Mouse (Mus musculus): ENCODE measurements at regions not wholly inside any gene's neighbourhood (a gene's known extent, or its start where the extent isn't known, plus 50 kb on each side); places are given as distances from the start of the nearest gene placed in this dataset.

DNA sequence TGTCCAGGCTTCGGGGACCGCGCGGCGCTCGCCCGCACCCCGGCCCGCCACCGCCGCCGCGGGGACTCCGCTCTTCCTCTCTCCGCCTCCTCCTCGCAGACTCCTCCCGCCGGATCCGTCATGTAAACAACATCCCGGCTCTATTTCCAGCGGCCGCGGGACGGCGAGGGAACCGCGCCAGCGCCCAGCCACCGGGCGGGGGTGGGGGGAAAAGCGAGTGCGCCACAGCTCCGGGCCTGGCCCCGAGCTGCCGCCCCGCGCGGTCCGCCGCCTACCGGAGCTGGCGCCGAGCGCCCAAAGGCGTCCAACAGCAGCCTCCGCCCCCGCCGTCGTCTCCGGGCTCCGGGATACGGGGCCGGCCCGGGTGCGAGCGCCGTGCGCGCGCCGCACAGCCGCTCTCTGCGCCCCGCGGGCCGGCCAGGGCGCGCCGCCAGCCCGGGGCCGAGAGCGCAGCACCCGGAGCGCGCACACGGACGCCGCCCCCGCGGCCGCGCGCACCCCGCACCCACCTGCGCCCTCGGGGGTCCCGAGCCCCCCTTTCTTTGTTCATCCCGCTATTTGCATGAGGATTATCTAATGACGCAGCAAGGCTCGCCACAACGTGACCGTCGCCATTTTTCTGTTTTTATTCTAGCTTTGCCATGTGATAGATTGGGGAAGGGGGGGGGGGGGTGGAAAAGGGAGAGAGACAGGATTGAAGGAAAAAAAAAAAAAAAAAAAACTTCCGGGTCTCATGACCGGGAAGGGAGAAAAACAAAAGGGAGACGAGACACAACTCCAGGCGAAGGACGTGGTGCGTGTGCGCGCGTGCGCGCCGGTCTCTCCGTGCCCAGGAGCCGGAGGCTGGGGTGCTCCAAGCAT lies 62.8 kb upstream of the Ak4 start:
- Histone ChIP-seq H3K4me3 (replicated peaks) (peak overlapping the region; percentile 96), H3K4me1 (peaks cover 38% of the 10 kb centered on the region), H3K27me3 (replicated peaks) (no peaks in the 10 kb centered on the region), H3K36me3 (replicated peaks; ENCODE audit: low read length) (peaks cover 2% of the 10 kb centered on the region), H3K9me3 (no peaks in the 10 kb centered on the region)
- TF ChIP-seq FLI1 (IDR thresholded peaks at IDR 0.05; ENCODE audit: low read length) (no peak), GATA1 (IDR thresholded peaks at IDR 0.05; ENCODE audit: borderline replicate concordance, low read length) (no peak)

DNA sequence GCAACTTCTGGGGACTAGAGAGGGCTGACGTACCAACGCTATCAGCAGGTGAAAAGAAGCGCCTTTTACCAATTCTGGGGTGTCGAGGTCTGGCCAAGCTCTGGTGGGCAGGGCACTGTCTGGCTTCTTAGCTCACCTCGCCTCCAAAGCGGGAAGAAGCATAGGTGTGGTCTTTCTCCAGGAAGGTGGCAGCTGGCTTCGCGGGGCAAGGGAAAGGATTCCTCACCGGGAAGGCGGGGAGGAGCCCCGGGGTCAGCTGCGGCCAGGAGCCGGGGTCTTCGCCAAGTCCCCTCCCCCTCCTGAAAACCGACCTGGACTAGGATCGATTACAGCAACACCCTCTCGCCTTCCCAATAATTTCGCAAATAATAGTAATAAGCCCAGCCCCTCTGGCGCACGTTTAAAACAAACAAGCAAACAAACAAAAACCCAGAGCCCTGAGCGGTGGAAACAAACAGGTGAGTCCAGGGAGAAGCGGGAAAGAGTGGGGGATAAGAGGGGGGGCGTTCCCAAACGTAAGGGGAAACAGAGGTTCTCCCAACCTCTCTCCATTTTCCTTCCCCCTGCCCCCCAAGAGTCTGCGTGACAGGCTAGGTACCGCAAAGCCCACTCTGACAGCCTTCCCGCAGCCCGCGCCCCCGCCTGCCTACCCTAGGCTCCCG lies 63.5 kb upstream of the Ak4 start:
- TF ChIP-seq FLI1 (IDR thresholded peaks at IDR 0.05; ENCODE audit: low read length) (no peak), GATA1 (IDR thresholded peaks at IDR 0.05; ENCODE audit: borderline replicate concordance, low read length) (no peak)
- no peaks in the 10 kb centered on the region for H3K9me3 ChIP-seq
- H3K27me3 ChIP-seq (replicated peaks): no peaks in the 10 kb centered on the region
- H3K4me1 ChIP-seq: peaks cover 38% of the 10 kb centered on the region
- H3K36me3 ChIP-seq (replicated peaks; ENCODE audit: low read length): peaks cover 5% of the 10 kb centered on the region
- H3K4me3 ChIP-seq (replicated peaks): peak overlapping the region; percentile 96

DNA sequence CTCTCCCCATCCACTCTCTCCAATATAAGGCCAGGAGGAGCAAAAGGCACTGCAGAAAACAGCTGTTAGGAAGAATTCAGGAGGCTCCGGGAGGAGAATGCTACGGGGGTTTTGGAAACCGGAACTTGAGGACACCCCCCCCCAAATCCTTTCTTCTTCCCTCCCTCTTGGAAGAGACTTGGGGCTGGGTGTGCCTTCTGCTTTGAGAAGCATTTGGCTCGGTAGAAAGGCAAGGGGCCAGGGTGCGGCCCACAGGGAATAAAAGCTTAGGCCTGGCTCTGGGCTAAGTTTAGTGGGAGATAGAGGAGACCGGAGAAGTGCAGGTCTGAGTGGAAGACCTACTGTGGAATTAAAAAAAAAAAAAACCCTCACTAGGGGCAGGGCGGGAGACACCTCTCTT lies 64.1 kb upstream of the Ak4 start:
- H3K27me3 ChIP-seq (replicated peaks): no peaks in the 10 kb centered on the region
- H3K4me1 ChIP-seq: peaks cover 38% of the 10 kb centered on the region
- no peak for TF ChIP-seq GATA1 (IDR thresholded peaks at IDR 0.05; ENCODE audit: borderline replicate concordance, low read length)
- TF ChIP-seq FLI1 (IDR thresholded peaks at IDR 0.05; ENCODE audit: low read length): no peak
- H3K9me3 ChIP-seq: no peaks in the 10 kb centered on the region
- H3K36me3 ChIP-seq (replicated peaks; ENCODE audit: low read length): peaks cover 8% of the 10 kb centered on the region
- peak overlapping the region; percentile 96 for H3K4me3 ChIP-seq (replicated peaks)

DNA sequence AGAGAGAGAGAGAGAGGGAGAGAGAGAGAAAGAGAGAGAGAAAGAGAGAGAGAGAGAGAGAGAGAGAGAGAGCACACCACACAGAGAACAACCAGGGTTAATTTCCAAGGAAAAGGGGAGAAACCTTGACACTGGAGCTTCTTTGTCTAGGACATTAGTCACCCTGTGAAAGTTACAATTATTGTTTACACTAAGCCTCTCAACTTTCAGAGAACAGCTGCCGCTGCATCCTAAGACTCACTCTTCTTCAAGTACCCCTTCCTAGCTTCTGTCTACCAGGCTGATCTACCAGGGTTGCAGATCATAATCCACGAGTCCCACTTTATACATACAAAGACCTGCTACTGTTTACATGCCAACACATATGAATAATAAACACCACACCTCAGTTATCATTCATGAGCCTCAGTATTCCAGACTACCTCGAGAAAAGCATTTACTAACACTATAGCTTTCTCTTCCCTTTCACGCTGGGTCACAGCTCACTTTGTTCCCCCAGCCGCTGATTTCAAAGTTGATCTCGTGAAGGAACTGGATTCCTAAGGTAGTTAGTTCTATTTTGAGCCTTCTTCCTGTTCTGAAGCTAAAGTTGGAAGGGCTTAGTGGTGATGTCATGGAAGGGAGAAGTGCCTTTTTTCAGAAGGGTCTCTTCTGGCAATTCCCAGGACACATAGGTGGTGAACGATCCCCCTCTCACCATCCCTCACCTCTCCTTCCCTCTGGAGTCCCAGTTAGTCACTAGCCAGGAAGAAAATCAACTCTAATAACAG lies 64.8 kb upstream of the Ak4 start:
- peaks cover 38% of the 10 kb centered on the region for H3K4me1 ChIP-seq
- H3K4me3 ChIP-seq (replicated peaks): peak overlapping the region; percentile 96
- TF ChIP-seq FLI1 (IDR thresholded peaks at IDR 0.05; ENCODE audit: low read length) (no peak), GATA1 (IDR thresholded peaks at IDR 0.05; ENCODE audit: borderline replicate concordance, low read length) (no peak)
- peaks cover 8% of the 10 kb centered on the region for H3K36me3 ChIP-seq (replicated peaks; ENCODE audit: low read length)
- H3K9me3 ChIP-seq: no peaks in the 10 kb centered on the region
- H3K27me3 ChIP-seq (replicated peaks): no peaks in the 10 kb centered on the region

DNA sequence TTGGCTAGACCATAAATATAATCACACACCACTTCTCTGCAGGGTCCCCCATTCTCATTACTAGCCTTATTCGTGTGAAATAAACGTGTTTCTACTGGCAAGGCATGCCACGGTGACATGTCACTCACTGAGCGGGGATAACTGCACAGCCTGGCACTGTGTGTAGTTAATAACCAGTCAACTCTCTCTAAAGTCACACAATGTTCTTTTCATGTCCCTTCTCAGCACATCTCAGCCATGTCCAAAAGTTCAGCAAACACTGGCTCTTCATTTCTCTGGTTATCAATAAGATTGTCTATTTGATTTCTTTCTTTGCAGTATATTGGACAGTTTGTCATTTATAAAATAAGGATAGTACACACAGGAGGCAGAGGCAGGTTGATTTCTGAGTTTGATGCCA lies 66.9 kb upstream of the Ak4 start:
- TF ChIP-seq GATA1 (IDR thresholded peaks at IDR 0.05; ENCODE audit: borderline replicate concordance, low read length) (no peak), FLI1 (IDR thresholded peaks at IDR 0.05; ENCODE audit: low read length) (no peak)
- no peaks in the 10 kb centered on the region for H3K9me3 ChIP-seq
- peaks cover 8% of the 10 kb centered on the region for H3K36me3 ChIP-seq (replicated peaks; ENCODE audit: low read length)
- H3K4me3 ChIP-seq (replicated peaks): peak overlapping the region; percentile 23
- H3K27me3 ChIP-seq (replicated peaks): no peaks in the 10 kb centered on the region
- peaks cover 22% of the 10 kb centered on the region for H3K4me1 ChIP-seq

DNA sequence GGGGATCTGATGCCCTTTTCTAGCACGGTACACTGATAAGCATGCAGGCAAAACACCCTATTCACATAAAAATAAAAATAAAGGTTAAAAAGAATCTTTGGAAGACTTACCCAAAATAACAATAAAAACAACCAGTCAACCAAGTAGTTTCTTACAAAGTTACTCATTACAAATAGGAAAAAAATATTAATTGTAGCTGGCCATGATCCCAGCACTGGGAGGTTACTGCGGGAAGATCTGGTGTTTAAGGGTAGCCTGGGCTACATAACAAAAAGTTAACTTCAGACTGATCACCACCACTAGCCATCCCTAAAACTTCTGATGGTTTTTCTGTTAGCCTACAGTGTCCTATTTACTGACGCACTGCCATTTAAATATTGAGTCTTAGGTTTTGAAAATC lies 67.4 kb upstream of the Ak4 start:
- no peak overlapping the region for H3K4me3 ChIP-seq (replicated peaks)
- H3K4me1 ChIP-seq: peaks cover 20% of the 10 kb centered on the region
- peaks cover 11% of the 10 kb centered on the region for H3K36me3 ChIP-seq (replicated peaks; ENCODE audit: low read length)
- TF ChIP-seq FLI1 (IDR thresholded peaks at IDR 0.05; ENCODE audit: low read length) (no peak), GATA1 (IDR thresholded peaks at IDR 0.05; ENCODE audit: borderline replicate concordance, low read length) (no peak)
- H3K9me3 ChIP-seq: no peaks in the 10 kb centered on the region
- H3K27me3 ChIP-seq (replicated peaks): no peaks in the 10 kb centered on the region

DNA sequence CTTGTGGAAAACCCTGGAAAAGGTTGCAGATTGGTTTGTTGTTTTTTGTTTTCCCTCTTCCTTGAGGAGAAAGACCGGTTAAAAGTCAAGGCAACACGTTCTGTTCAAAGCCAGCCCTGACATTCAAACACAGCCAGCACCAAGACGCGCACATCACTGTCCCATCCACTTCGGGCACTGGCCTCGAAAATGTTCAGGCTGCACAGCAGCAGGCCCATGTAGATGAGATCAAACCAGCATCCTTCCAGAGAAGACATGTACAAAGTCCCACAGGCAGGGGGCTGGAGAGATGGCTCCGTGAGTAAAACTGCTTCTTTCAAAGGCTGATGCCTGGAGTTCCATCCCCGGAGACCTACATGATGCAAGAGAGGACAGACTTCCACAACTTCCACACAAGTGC lies 68.4 kb upstream of the Ak4 start:
- Histone ChIP-seq H3K4me1 (peaks cover 20% of the 10 kb centered on the region), H3K9me3 (no peaks in the 10 kb centered on the region), H3K27me3 (replicated peaks) (no peaks in the 10 kb centered on the region), H3K36me3 (replicated peaks; ENCODE audit: low read length) (peaks cover 22% of the 10 kb centered on the region), H3K4me3 (replicated peaks) (no peak overlapping the region)
- no peak for TF ChIP-seq FLI1 (IDR thresholded peaks at IDR 0.05; ENCODE audit: low read length)

DNA sequence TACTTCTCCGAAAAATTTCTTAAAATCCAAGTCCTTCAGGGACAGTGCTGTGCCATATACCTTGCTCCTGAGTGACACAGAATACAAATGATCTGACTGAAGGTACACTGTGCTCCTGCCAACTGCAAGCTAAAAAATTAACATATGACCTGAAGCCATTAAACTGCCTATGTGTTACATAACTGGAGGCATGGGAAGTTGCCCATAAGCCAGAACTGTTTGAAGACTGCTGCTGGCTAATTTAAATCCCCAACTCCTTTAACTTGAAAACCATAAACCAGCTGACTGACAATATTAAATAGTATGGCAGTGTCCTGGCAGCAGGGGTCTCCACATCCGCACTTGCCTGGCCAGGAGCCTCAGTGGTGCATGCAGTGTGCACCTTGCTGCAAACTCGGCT lies 68.9 kb upstream of the Ak4 start:
- H3K36me3 ChIP-seq (replicated peaks; ENCODE audit: low read length): peaks cover 26% of the 10 kb centered on the region
- H3K9me3 ChIP-seq: no peaks in the 10 kb centered on the region
- no peaks in the 10 kb centered on the region for H3K27me3 ChIP-seq (replicated peaks)
- TF ChIP-seq FLI1 (IDR thresholded peaks at IDR 0.05; ENCODE audit: low read length) (no peak), GATA1 (IDR thresholded peaks at IDR 0.05; ENCODE audit: borderline replicate concordance, low read length) (no peak)
- H3K4me3 ChIP-seq (replicated peaks): no peak overlapping the region
- H3K4me1 ChIP-seq: peaks cover 15% of the 10 kb centered on the region

DNA sequence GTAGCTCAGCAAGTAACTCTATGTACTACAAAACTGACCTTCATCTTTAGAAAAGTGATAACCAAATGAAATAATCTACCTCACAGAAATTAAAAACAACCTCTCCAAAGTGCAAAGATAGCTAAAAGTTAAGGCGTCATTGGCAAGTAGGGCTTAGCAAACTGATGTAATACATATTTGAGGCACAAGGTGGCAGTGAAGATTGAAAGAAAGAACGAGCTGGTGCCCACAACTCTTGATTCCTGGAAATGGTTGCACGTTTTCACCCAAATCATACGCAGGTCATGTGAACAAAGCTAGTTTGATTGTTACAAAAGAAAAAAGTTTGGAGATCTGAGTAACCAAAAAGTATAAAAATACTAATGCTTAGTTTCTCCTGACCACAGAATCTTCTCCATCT lies 69.7 kb upstream of the Ak4 start:
- Histone ChIP-seq H3K27me3 (replicated peaks) (no peaks in the 10 kb centered on the region), H3K9me3 (no peaks in the 10 kb centered on the region), H3K36me3 (replicated peaks; ENCODE audit: low read length) (peaks cover 27% of the 10 kb centered on the region), H3K4me1 (peaks cover 7% of the 10 kb centered on the region), H3K4me3 (replicated peaks) (no peak overlapping the region)
- TF ChIP-seq FLI1 (IDR thresholded peaks at IDR 0.05; ENCODE audit: low read length) (no peak), GATA1 (IDR thresholded peaks at IDR 0.05; ENCODE audit: borderline replicate concordance, low read length) (no peak)

DNA sequence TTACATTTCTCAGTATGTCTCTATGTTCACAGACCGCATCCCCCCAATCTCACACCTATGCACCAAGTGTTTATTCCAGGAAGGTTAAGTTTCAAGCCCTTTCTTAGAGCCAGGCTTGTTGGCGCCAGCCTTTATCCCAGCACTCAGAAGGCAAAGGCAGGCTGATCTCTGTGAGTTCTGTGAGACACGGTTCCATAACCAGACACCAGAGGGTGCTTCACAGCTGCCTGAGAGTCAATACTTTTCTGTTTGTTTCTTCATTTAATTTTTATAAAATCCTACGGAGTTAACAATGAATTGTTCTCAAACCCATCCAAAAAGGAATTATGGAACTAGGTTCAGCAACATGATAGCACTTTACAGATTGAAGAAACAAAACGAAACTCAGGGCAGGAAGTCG lies 71.8 kb upstream of the Ak4 start:
- H3K9me3 ChIP-seq: no peaks in the 10 kb centered on the region
- no peaks in the 10 kb centered on the region for H3K4me1 ChIP-seq
- no peaks in the 10 kb centered on the region for H3K27me3 ChIP-seq (replicated peaks)
- peaks cover 36% of the 10 kb centered on the region for H3K36me3 ChIP-seq (replicated peaks; ENCODE audit: low read length)
- no peak overlapping the region for H3K4me3 ChIP-seq (replicated peaks)
- no peak for TF ChIP-seq GATA1 (IDR thresholded peaks at IDR 0.05; ENCODE audit: borderline replicate concordance, low read length)
- no peak for TF ChIP-seq FLI1 (IDR thresholded peaks at IDR 0.05; ENCODE audit: low read length)

Measured in megakaryocyte, embryonic 14.5 days (primary cell).